Mouse (Mus musculus) C2C12 (cell line): ENCODE data around the gene Gfpt2.

ENCODE experiments used
- MAX ChIP-seq: IDR thresholded peaks from one replicate; pipeline ENCODE4 v1.6.1; 2011; ENCODE audit warnings: mild to moderate bottlenecking, control low read depth
- MYOD1 ChIP-seq: IDR thresholded peaks from one replicate; pipeline ENCODE4 v1.6.1; 2011; ENCODE audit warnings: low read depth; ENCODE audit not compliant: control insufficient read depth, insufficient read length

DNA sequence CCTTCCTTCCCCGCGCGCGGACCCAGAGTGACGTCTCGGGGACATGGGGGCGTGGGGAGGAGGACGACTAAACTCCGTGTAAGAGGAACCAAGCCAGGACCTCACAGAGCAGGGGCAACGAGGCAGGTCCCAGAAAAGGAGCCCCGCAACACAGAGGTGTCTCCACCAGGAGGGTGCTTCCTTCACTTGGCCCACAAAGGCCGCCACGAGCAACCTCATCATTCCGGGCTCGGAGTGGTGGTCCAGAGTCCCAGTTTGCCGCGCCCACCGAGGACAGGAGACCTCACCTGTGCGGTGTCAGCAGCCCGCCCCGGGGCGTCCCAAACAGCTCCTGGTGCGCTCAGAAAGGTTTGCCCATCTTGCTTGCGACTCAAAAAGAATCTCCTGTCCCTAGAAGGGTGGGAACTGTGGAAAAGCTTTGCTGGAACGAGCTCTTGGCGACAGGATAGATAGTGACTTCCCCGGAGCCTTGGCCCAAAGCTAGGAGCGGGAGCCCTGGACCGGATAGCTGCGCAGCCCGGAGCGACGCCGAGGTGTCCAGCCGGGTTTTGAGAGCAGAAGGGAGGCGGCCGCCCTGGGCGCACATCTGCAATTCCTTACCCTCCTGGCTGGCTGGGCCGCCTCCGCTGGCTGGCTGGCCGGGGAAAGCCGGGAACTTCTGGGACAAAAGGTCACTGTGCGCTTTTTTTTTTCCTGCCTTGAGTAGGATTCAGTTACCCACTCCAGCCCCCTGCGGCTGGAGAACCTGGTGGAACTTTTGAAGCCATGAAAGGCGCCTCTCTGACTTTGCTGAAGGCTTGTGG, 565 bp downstream of the Gfpt2 start:
- TF ChIP-seq MYOD1, result no peak
- TF ChIP-seq MAX, result no peak
